Mouse (Mus musculus): Measurements from ENCODE around the gene Pmm2.

Gene Pmm2

GRCm38 (mm10) chr16:8680470-8680869 lies 43.0 kb downstream of the Pmm2 start, which contains the start of gene Gm5767:
Gene Gm5767, plus strand, starts transcription at chr16:8680770.
- DNase-seq (ENCODE audit: low spot score), result no peak

GRCm38 (mm10) chr16:8685087-8685486 lies 47.6 kb downstream of the Pmm2 start:
- no peak for DNase-seq (ENCODE audit: low spot score)

- peak; percentile 51 for DNase-seq (ENCODE audit: low spot score)
Measured at GRCm38 (mm10) chr16:8686121-8686870, 48.8 kb downstream of the Pmm2 start.

GRCm38 (mm10) chr16:8686871-8687535 lies 49.5 kb downstream of the Pmm2 start:
- DNase-seq (ENCODE audit: low spot score), result no peak

DNA sequence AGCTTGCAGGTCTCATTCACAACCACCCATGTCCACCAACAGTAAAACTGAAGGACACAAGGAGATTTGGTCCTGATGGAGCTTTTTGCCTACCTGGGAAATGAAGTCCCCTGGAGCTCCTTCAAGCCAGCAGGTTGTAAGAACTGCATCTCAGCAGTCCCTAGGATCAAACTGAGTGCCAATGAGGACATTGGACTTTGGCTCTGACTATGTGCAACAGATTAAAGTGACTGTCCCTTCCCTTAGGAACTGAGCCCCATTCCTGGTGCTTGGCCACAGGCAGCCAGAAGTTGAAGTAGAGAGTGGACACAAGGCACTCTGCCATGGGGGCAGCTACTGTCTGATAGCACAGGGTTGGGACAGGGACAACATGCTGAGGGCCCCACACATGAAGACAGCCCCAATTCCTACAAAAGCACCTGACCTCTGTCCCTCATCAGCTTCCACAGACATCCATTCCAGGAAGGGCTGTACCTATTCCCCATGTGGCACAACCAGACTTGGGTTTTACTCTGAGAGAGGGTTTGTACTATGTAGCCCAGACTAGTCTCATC lies 50.2 kb downstream of the Pmm2 start:
- DNase-seq (ENCODE audit: low spot score), result no peak

DNA sequence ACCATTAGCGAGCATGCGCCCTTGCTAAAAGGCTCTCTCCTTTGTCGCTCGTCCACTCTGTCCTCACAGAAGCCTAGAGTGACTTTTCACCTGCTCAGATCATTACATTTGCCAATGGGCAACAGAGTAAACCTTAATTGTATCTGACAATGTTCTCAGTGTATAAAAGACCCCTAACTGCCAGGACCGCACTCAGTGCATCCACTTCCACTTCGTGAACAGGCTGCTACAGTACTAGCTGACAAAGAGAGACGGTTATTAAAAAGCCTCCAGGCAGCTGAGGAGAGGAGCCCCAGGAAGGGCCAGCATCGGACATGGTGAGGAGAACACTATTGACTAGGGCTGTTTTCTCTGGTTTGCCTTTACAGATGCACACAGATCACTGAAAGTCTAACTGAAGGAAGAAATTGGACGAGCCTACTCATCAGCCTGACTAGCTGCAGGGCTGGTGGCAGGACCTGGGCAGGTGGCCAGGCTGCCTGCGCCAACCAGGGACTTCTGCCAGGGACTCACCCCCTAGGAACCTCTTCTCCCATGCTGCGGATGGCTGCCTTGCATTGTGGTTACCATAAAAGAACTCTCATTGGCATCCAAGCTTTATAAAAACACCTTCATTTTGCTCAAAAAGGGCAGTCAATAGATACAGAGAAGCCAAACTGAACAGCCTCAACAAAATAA lies 52.6 kb downstream of the Pmm2 start:
- peak; percentile 58 for DNase-seq (ENCODE audit: low spot score)

DNA sequence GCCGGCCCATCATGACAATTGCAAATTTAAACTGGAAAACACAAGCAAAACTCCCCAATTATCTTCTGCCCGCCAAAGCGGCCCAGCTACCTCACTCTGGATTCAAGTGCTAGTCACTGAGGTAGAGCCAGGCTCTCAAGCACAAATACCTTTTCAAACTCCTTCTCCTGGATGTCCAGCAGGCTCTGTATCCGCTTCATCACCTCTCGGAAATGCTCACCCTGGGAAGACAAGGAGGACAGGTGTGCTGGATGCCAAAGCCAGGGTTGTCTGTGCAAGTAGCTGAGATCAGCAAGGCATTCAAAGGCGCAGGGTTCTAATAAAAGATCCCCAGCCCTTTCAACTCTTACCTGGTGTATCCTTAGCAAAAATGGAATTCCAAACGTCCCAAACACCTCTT lies 53.7 kb downstream of the Pmm2 start:
- DNase-seq (ENCODE audit: low spot score), result no peak

DNA sequence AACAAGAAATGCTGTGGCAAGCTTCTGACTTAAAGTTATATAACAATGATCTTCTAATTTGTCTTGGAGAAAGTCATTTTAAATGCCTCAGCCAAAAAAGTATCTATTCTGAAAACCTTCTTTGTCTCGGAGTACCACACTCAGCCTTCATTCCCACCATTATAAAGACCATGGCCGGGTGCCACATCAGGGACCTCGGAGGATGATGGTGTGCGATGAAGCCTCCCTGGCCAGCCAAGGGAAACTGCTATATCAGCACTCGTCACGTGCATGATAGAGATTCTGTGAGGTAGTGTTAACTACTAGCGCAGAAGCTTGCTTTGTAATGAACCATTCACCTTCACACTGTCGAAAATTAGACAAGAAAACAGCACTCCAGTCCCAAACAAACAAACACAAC lies 62.1 kb downstream of the Pmm2 start:
- DNase-seq (ENCODE audit: low spot score), result no peak

DNA sequence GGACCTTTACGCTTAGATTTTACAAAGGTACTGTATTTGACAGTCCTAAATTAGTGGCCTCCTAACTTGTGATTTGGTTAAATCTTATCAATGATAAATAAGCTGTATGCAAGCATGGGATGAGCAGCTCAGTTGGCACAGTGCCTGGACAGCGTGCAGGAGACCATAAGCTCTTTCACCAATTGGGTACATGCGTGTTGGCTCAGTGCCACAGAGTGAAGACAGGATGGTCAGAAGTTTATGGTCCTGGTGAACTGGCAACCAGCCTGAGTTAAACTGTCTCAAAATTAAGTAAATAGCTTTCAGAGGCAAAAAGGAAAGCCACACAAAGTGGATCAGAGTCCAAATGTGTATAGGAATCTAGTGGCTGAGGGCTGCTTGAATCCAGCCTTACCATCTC lies 63.1 kb downstream of the Pmm2 start:
- no peak for DNase-seq (ENCODE audit: low spot score)

- DNase-seq (ENCODE audit: low spot score), result no peak
Measured at GRCm38 (mm10) chr16:8711998-8712397, 74.5 kb downstream of the Pmm2 start.

All from ovary, postnatal 36 days (tissue).